Mouse (Mus musculus) embryonic facial prominence, embryonic 11.5 days (tissue): ENCODE measurements around the gene Hibadh. TPM values are rescaled to one million over a fixed set of nuclear protein-coding genes. Genes with fewer than 3 reads are reported as not detected.

Experiments used
- ATAC-seq: fragments of 200-750 bp; cut with Nextera tagmentation; replicated peaks from 2 replicates; pipeline ENCODE4 v1.8.0; 2017; ENCODE audit warnings: low read depth; ENCODE audit not compliant: insufficient number of reproducible peaks, low FRiP score, low TSS enrichment
- DNase-seq: peaks from one replicate; pipeline ENCODE4 v3.0.0-alpha.2; 2015; ENCODE audit warnings: low spot score
- H3K27ac ChIP-seq: fragments of 300-500 bp; sonication (generic); replicated peaks from 2 replicates; pipeline ENCODE4 v1.5.1; 2014; ENCODE audit warnings: mild to moderate bottlenecking, low read depth, low read length, control low read depth
- H3K27me3 ChIP-seq: fragments of 300-500 bp; sonication (generic); 2 replicates; pipeline ENCODE4 v1.6.1; 2014; ENCODE audit warnings: mild to moderate bottlenecking, low read length, moderate library complexity, mixed read lengths; ENCODE audit not compliant: control insufficient read depth, insufficient read depth
- H3K36me3 ChIP-seq: fragments of 300-500 bp; sonication (generic); replicated peaks from 2 replicates; pipeline ENCODE4 v1.6.1; 2014; ENCODE audit warnings: low read depth, mild to moderate bottlenecking, low read length, moderate library complexity, mixed read lengths; ENCODE audit not compliant: control insufficient read depth, insufficient read depth
- H3K4me1 ChIP-seq: fragments of 300-500 bp; sonication (generic); 2 replicates; pipeline ENCODE4 v1.6.1; 2014; ENCODE audit warnings: low read length, mixed read lengths; ENCODE audit not compliant: control insufficient read depth, insufficient read depth
- H3K4me2 ChIP-seq: fragments of 300-500 bp; sonication (generic); 2 replicates; pipeline ENCODE4 v1.6.1; 2014; ENCODE audit warnings: low read depth, mild to moderate bottlenecking, control low read depth, low read length, moderate library complexity
- H3K4me3 ChIP-seq: fragments of 300-500 bp; sonication (generic); 2 replicates; pipeline ENCODE4 v1.5.1; 2014; ENCODE audit warnings: low read depth, low read length, control low read depth
- H3K9ac ChIP-seq: fragments of 300-500 bp; sonication (generic); replicated peaks from 2 replicates; pipeline ENCODE4 v1.6.1; 2014; ENCODE audit warnings: mild to moderate bottlenecking, control low read depth, low read length
- H3K9me3 ChIP-seq: fragments of 300-500 bp; sonication (generic); replicated peaks from 2 replicates; pipeline ENCODE4 v1.6.1; 2016; ENCODE audit warnings: mild to moderate bottlenecking, low read length, inconsistent platforms, mixed read lengths; ENCODE audit not compliant: control insufficient read depth
- WGBS: fragments of 180-500 bp; shearing (Covaris S2); extraction: QIAGEN DNeasy Blood & Tissue Kit; methylation state at CpG from one replicate; pipeline ENCODE4 v1.1.7; 2014; 5-methylcytosine and 5-hydroxymethylcytosine counted together
- polyA plus RNA-seq: library from polyadenylated mRNA; unstranded; fragments of >200 nt; fragmentation: Nextera tagmentation; extraction: Ambion mirVana; gene quantifications from 2 replicates; pipeline ENCODE4 v1.2.1, GENCODE M21; 2014

Gene Hibadh
- polyA plus RNA-seq, 1 experiment from 2014 or later = 60.5 TPM

GRCm38 (mm10) chr6:52517272-52517671, 122.9 kb downstream of the Hibadh start:
- no peaks in the 10 kb centered on the region for H3K9me3 ChIP-seq
- H3K27me3 ChIP-seq = no peaks in the 10 kb centered on the region
- H3K4me1 ChIP-seq = no peaks in the 10 kb centered on the region
- DNase-seq = no peak
- 84% methylated on average over 5 of the region's 5 CpGs for WGBS
- H3K9ac ChIP-seq = no peak overlapping the region
- no peak overlapping the region for H3K4me3 ChIP-seq
- H3K27ac ChIP-seq = no peak overlapping the region
- no peak overlapping the region for H3K4me2 ChIP-seq
- no peak for ATAC-seq
- no peaks in the 10 kb centered on the region for H3K36me3 ChIP-seq

DNA sequence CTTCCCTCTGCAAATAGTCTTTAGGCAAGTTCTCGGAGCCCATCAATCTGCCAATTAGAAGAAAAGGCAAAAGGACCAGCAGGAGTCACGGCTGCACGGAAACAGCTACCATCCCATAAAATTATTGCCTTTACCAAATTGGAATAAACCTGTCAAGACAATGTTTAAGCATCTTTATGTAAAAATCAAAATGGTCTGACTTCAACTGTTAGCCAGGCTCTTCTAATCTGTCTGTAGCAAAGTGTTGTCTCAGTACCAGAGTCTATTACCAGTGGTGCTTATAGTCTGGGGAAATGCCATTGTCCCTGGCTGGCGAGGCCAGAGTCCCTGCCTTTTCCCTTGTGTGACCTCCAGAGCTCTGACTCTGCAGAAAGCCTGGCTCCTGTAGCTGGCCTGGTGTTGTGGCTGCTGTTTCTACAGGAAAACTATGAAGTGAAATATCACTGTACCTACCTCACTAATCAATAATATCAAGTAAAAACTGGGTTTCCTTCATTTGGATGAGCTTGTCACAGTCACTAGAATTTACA, 126.2 kb downstream of the Hibadh start:
- 22% methylated on average over 4 of the region's 4 CpGs for WGBS
- no peak overlapping the region for H3K4me2 ChIP-seq
- H3K27me3 ChIP-seq = no peaks in the 10 kb centered on the region
- ATAC-seq = no peak
- H3K9me3 ChIP-seq = no peaks in the 10 kb centered on the region
- no peaks in the 10 kb centered on the region for H3K4me1 ChIP-seq
- H3K9ac ChIP-seq = no peak overlapping the region
- H3K27ac ChIP-seq = no peak overlapping the region
- no peak for DNase-seq
- H3K4me3 ChIP-seq = no peak overlapping the region
- H3K36me3 ChIP-seq = no peaks in the 10 kb centered on the region

DNA sequence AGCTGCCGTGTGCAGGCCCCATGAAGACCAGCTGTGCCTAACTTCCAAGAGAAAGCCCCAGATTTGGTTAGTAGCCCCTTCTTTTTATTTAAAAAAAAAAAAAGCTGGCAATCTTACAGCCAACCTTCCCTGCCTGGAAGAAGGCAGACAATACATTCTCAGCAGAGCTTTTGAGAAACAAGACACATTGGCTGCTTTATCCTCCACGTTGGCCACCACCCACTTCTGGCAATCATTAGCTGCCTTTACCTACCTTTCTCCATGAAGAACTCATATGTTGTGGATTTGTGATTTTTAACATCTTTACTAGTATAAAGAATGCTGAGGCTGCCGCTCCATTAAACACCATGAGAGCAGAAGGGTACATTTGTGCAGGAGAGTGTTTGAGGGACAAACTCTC, 131.4 kb downstream of the Hibadh start:
- Histone ChIP-seq H3K9me3 (no peaks in the 10 kb centered on the region), H3K4me3 (no peak overlapping the region), H3K4me2 (no peak overlapping the region), H3K4me1 (no peaks in the 10 kb centered on the region), H3K27me3 (no peaks in the 10 kb centered on the region), H3K36me3 (no peaks in the 10 kb centered on the region), H3K27ac (no peak overlapping the region), H3K9ac (no peak overlapping the region)
- no peak for DNase-seq
- no peak for ATAC-seq
- WGBS = 82% methylated on average over 3 of the region's 3 CpGs

DNA sequence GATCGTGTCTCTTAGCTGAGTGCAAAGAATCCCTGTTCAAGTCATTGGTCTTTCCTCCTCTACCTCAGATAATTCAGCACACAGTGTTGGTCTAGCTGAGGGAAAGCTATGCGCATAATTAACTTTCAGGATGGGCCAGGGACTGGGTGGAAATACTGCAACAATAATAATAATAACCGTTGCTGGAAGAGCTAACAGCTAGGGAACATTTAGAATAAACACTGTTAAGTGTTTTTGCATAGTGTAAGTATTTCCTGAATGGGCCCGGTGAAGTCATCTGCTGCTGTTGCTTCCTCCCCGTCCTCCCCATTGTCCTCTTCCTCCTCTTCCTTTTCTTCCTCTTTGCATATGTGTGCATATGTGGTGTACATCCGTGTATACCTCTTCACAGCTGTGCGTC, 132.2 kb downstream of the Hibadh start:
- no peak overlapping the region for H3K9ac ChIP-seq
- H3K9me3 ChIP-seq = no peaks in the 10 kb centered on the region
- no peak overlapping the region for H3K4me2 ChIP-seq
- no peaks in the 10 kb centered on the region for H3K36me3 ChIP-seq
- H3K4me3 ChIP-seq = no peak overlapping the region
- no peak overlapping the region for H3K27ac ChIP-seq
- 85% methylated on average over 7 of the region's 7 CpGs for WGBS
- DNase-seq = no peak
- H3K27me3 ChIP-seq = no peaks in the 10 kb centered on the region
- no peak for ATAC-seq
- H3K4me1 ChIP-seq = no peaks in the 10 kb centered on the region

DNA sequence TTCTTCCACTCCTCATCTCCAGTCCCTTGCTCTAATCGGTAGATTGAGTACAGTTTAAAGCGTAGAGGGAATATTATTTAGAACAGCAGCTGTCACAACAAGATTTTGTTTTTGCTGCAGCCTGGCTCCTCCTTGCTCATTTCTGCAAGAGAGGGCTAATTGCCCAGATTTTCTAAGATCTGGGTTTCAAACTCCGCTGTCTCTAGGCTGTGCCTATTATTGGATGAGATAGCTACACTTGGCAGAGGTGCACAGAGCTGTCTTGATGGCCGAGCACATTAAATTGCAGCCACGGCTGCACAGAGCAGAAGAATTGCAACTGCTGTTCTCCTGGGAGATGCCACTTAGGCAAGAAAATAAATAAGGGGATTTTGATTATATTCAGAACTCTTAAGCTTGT, 133.0 kb downstream of the Hibadh start:
- WGBS = 61% methylated on average over 5 of the region's 5 CpGs
- ATAC-seq = no peak
- no peaks in the 10 kb centered on the region for H3K4me1 ChIP-seq

GRCm38 (mm10) chr6:52505777-52506755, 134.1 kb downstream of the Hibadh start:
- ATAC-seq (no peak), DNase-seq (no peak)
- H3K9ac ChIP-seq = no peak overlapping the region
- H3K4me2 ChIP-seq = no peak overlapping the region
- WGBS = 90% methylated on average over 9 of the region's 9 CpGs
- H3K36me3 ChIP-seq = no peaks in the 10 kb centered on the region
- H3K4me1 ChIP-seq = no peaks in the 10 kb centered on the region
- no peaks in the 10 kb centered on the region for H3K9me3 ChIP-seq
- H3K27ac ChIP-seq = no peak overlapping the region
- no peaks in the 10 kb centered on the region for H3K27me3 ChIP-seq
- no peak overlapping the region for H3K4me3 ChIP-seq

More for the DNA sequence above, 133.0 kb downstream of the Hibadh start:
- no peak overlapping the region for H3K27ac ChIP-seq
- DNase-seq = no peak
- H3K9me3 ChIP-seq = no peaks in the 10 kb centered on the region
- H3K36me3 ChIP-seq = no peaks in the 10 kb centered on the region
- H3K4me2 ChIP-seq = no peak overlapping the region
- no peak overlapping the region for H3K4me3 ChIP-seq
- no peaks in the 10 kb centered on the region for H3K27me3 ChIP-seq
- H3K9ac ChIP-seq = no peak overlapping the region

DNA sequence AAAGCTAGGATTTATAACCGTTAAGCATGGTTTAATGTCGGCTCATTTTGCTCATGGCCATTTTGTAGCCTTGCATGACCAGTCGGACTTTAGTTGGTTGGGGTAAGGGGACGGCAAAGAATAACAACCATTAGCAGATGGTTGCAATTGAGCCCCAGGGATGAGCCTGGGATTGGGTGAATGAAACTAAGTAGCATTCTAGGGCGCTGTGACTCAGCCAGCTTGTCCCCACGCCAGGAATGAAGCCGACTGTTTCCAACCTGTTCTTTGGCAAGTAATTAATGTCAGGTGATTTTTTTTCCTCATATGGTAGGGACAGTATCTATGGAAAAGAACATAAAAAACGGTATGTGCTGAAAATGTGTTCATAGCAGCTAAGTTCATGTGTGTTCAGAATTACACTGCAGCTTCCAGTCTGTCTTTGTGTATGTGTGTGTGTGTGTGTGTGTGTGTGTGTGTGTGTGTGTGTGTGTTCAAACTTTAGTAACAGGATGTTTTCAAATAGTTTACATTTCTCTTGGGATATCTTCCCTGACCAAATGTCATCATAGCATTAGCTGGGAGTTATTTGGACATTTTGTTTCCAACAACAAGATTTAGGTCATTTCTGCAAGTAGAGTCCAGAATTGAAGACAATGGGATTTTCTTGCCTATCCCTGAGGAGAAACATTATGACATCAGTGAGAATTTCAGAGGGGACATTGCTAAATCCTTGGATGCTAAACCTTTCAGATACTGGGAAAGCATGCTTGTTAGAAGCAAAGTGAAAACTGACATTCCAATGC, 135.3 kb downstream of the Hibadh start:
- Histone ChIP-seq H3K27me3 (no peaks in the 10 kb centered on the region), H3K4me3 (no peak overlapping the region), H3K36me3 (no peaks in the 10 kb centered on the region), H3K9me3 (no peaks in the 10 kb centered on the region), H3K9ac (no peak overlapping the region), H3K4me2 (no peak overlapping the region), H3K4me1 (no peaks in the 10 kb centered on the region), H3K27ac (no peak overlapping the region)
- WGBS = 54% methylated on average over 8 of the region's 8 CpGs
- DNase-seq (peak; percentile 8), ATAC-seq (no peak)

GRCm38 (mm10) chr6:52502986-52503385, 137.2 kb downstream of the Hibadh start:
- no peaks in the 10 kb centered on the region for H3K27me3 ChIP-seq
- no peak overlapping the region for H3K4me3 ChIP-seq
- DNase-seq = no peak
- H3K4me2 ChIP-seq = no peak overlapping the region
- ATAC-seq = no peak
- WGBS = 63% methylated on average over 2 of the region's 2 CpGs
- H3K27ac ChIP-seq = no peak overlapping the region
- H3K9me3 ChIP-seq = no peaks in the 10 kb centered on the region
- H3K4me1 ChIP-seq = no peaks in the 10 kb centered on the region
- H3K36me3 ChIP-seq = no peaks in the 10 kb centered on the region
- H3K9ac ChIP-seq = no peak overlapping the region
